Mouse (Mus musculus) heart, embryonic 15.5 days (tissue): ENCODE data around the gene Col6a3. TPM values are rescaled to one million over a fixed set of nuclear protein-coding genes. Genes with fewer than 3 reads are reported as not detected.

Experiments used
- ATAC-seq: fragments of 200-750 bp; cut with Nextera tagmentation; replicated peaks from 2 replicates; pipeline ENCODE4 v1.8.0; 2017; ENCODE audit warnings: low read depth, moderate TSS enrichment; ENCODE audit not compliant: insufficient number of reproducible peaks, insufficient read depth, low FRiP score
- H3K27ac ChIP-seq: fragments of 300-500 bp; sonication (generic); 2 replicates; pipeline ENCODE4 v1.5.1; 2015; ENCODE audit warnings: mild to moderate bottlenecking, inconsistent platforms
- H3K27me3 ChIP-seq: fragments of 300-500 bp; sonication (generic); 2 replicates; pipeline ENCODE4 v1.6.1; 2015; ENCODE audit warnings: inconsistent platforms
- H3K36me3 ChIP-seq: fragments of 300-500 bp; sonication (generic); 2 replicates; pipeline ENCODE4 v1.6.1; 2015; ENCODE audit warnings: mild to moderate bottlenecking, inconsistent platforms
- H3K4me1 ChIP-seq: fragments of 300-500 bp; sonication (generic); replicated peaks from 2 replicates; pipeline ENCODE4 v1.6.1; 2015; ENCODE audit warnings: inconsistent platforms
- H3K4me2 ChIP-seq: fragments of 300-500 bp; sonication (generic); 2 replicates; pipeline ENCODE4 v1.6.1; 2015; ENCODE audit warnings: inconsistent platforms, mild to moderate bottlenecking, moderate library complexity
- H3K4me3 ChIP-seq: fragments of 300-500 bp; sonication (generic); 2 replicates; pipeline ENCODE4 v1.5.1; 2015; ENCODE audit warnings: mild to moderate bottlenecking, inconsistent platforms
- H3K9ac ChIP-seq: fragments of 300-500 bp; sonication (generic); 2 replicates; pipeline ENCODE4 v1.6.1; 2015; ENCODE audit warnings: mild to moderate bottlenecking, inconsistent platforms
- H3K9me3 ChIP-seq: fragments of 300-500 bp; sonication (generic); replicated peaks from 2 replicates; pipeline ENCODE4 v1.6.1; 2016; ENCODE audit warnings: inconsistent platforms
- WGBS: fragments of 180-500 bp; shearing (Covaris S2); methylation state at CpG from one replicate; pipeline ENCODE4 v1.1.7; 2015; ENCODE audit warnings: mixed read lengths; 5-methylcytosine and 5-hydroxymethylcytosine counted together
- polyA plus RNA-seq: library from polyadenylated mRNA; unstranded; fragments of >200 nt; fragmentation: Nextera tagmentation; extraction: Ambion mirVana; gene quantifications from 2 replicates; pipeline ENCODE4 v1.2.1, GENCODE M21; 2015

Gene Col6a3
- polyA plus RNA-seq, 1 experiment from 2014 or later, result 24.6 TPM

DNA sequence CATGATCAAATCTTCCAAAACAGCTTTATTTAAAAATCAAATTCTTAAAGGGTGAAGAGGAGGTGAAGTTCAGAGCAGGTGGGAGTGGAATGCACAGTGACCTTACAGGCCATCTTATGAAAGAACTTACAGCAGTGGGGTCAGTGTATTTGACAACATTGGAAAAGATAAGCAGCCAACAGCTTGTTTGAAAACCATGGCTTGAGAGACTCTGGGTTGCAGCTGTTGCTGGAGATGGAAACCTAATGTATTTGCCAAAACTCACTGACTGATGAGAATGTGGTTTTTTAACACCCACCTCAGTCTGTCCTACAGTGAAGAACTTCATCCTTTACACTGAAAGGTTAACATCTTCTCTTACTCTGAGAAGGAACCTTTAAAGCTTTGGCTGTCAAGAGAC lies 120.4 kb downstream of the Col6a3 start:
- Histone ChIP-seq H3K27ac (no peak overlapping the region), H3K4me2 (no peak overlapping the region), H3K4me1 (peaks cover 4% of the 10 kb centered on the region; the same call in 1 of the 2 replicates), H3K9me3 (no peaks in the 10 kb centered on the region), H3K4me3 (no peak overlapping the region), H3K36me3 (no peaks in the 10 kb centered on the region), H3K9ac (no peak overlapping the region), H3K27me3 (no peaks in the 10 kb centered on the region)
- ATAC-seq, result no peak

DNA sequence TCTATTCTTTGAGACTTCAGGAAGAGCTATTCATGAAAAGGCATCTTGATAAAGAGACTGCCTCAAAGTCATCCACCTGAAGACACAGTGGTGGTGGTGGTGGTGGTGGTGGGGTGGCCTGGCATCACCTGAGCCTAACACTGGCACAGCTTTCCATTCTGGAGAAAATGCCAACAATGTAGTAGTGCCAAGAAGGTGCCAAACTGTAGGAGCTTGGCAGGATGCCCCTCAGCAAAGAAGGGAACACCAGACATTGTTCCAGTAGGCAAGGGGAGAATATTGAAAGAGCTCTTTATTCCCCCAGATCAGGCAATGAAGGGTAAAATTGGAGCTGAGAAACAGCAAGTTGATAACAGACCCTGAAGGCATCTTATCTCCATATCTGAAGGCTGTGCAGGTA lies 121.8 kb downstream of the Col6a3 start:
- ATAC-seq, result no peak
- Histone ChIP-seq H3K27ac (no peak overlapping the region), H3K9me3 (no peaks in the 10 kb centered on the region), H3K4me3 (no peak overlapping the region), H3K9ac (no peak overlapping the region), H3K27me3 (no peaks in the 10 kb centered on the region), H3K36me3 (no peaks in the 10 kb centered on the region), H3K4me2 (no peak overlapping the region), H3K4me1 (peaks cover 4% of the 10 kb centered on the region; the same call in 1 of the 2 replicates)

DNA sequence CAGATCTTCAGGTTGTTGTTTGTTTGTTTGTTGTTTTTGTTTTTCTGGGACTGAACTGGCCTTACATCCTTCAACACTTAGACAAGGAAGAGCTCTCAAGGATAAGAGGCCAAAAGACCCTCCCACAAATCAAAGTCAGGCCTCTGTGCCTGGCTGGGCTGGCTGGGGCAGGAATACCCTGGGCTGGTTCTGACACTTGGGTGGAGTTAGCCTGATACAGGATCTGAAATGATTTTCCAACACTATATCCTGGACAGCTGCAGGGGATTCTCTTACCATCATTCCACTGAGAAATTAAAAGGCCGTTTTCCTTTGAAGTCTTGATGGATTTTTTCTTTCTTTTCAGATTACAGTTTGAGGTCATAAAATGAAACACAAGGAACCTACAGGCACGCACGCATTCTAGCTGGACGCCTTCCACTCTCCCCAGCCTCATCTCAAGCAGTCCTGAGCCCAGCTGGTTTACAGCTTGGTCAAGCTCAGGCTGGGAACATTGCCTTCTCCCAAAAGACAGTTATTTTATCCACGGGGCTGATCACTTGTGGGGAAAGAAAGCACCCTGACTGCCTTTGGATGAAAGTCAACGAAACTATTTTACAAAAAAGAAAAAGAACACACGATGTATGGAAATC lies 123.0 kb downstream of the Col6a3 start:
- ATAC-seq, result no peak

DNA sequence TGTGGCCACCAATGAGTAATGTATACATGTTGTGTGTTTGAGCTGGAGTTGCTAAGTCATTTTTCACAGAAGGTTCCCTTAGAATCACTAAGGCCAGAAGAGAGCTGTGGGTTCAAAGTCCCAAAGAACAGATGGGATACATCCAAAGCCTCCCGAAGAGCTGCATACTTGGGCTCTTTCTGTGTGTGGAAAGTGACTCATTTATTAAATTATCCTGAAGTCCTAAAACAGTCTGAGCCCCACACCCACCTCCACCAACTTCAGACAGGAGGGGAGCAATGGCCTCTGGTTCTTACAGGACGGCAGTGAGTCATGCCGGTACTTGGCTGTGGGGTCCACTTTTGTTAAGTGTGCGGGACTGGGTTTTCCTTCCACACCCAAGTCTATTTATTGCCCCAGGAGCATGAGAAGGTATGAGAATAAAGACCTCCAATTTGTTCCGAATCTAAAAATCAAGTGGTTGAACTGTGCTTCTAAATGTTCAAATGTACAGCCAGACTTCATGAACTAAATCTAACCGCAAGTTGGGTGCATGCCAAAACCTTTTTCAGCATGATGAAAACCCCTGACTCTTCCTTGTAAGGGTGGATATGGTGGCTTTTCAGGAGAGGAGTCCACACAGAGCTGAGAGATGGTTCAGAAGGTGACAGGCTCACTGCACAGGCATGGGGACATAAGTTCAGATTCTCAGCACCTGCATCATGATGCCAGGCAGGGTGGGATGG lies 124.8 kb downstream of the Col6a3 start:
- Histone ChIP-seq H3K4me2 (no peak overlapping the region), H3K27ac (0 out of 2 replicates have a peak overlapping the region, but pooled peaks have one; percentile 20), H3K36me3 (no peaks in the 10 kb centered on the region), H3K27me3 (no peaks in the 10 kb centered on the region), H3K4me1 (peaks cover 6% of the 10 kb centered on the region; the same call in 1 of the 2 replicates), H3K9me3 (no peaks in the 10 kb centered on the region), H3K4me3 (no peak overlapping the region), H3K9ac (no peak overlapping the region)
- 60% methylated on average over 6 of the region's 6 CpGs for WGBS
- ATAC-seq, result no peak

More for the DNA sequence above, 123.0 kb downstream of the Col6a3 start:
- Histone ChIP-seq H3K4me3 (no peak overlapping the region), H3K4me1 (peaks cover 6% of the 10 kb centered on the region; the same call in 1 of the 2 replicates), H3K9ac (no peak overlapping the region), H3K4me2 (no peak overlapping the region), H3K27ac (0 out of 2 replicates have a peak overlapping the region, but pooled peaks have one; percentile 12), H3K9me3 (no peaks in the 10 kb centered on the region), H3K27me3 (no peaks in the 10 kb centered on the region), H3K36me3 (no peaks in the 10 kb centered on the region)
- WGBS, result 63% methylated on average over 7 of the region's 7 CpGs

DNA sequence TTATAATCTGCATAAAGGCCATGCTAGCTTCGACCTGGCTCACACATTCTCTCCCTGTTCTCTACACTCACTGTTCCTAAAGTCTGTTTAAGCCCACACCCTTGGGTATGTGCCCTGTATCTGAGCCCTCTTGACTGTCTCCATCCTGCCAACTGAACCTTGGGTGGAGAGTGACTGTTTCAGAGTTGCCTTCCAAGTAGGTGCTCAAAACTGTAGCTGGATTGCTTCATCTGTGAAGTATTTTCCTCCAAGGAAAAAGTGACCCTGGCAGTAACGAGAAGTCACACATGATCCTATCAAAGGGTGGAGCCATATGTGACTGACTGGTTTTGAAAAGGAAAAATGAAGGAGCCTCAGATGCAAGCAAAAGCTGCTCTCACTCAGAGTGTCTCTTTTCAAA lies 127.5 kb downstream of the Col6a3 start:
- Histone ChIP-seq H3K36me3 (no peaks in the 10 kb centered on the region), H3K4me1 (peaks cover 6% of the 10 kb centered on the region; the same call in 1 of the 2 replicates), H3K9ac (no peak overlapping the region), H3K4me3 (no peak overlapping the region), H3K27ac (no peak overlapping the region), H3K27me3 (no peaks in the 10 kb centered on the region), H3K9me3 (no peaks in the 10 kb centered on the region), H3K4me2 (no peak overlapping the region)
- no peak for ATAC-seq
- WGBS, result 61% methylated on average over 2 of the region's 2 CpGs

Other genes starting within 250 kb of the Col6a3 start
- 104 and 117 TPM in 2 replicates for gene Cops8, start 241.0 kb downstream of the Col6a3 start, polyA plus RNA-seq
- 0.42 and 0.44 TPM in 2 replicates for gene Mlph, start 71.1 kb upstream of the Col6a3 start, polyA plus RNA-seq
- not detected in 2 replicates for gene Prlh, start 109.1 kb upstream of the Col6a3 start, polyA plus RNA-seq
- 2.9 and 3.0 TPM in 2 replicates for gene Rab17, start 125.7 kb upstream of the Col6a3 start, polyA plus RNA-seq
- 136 and 149 TPM in 2 replicates for gene Lrrfip1, start 154.8 kb upstream of the Col6a3 start, polyA plus RNA-seq